In the genomic region with DNA sequence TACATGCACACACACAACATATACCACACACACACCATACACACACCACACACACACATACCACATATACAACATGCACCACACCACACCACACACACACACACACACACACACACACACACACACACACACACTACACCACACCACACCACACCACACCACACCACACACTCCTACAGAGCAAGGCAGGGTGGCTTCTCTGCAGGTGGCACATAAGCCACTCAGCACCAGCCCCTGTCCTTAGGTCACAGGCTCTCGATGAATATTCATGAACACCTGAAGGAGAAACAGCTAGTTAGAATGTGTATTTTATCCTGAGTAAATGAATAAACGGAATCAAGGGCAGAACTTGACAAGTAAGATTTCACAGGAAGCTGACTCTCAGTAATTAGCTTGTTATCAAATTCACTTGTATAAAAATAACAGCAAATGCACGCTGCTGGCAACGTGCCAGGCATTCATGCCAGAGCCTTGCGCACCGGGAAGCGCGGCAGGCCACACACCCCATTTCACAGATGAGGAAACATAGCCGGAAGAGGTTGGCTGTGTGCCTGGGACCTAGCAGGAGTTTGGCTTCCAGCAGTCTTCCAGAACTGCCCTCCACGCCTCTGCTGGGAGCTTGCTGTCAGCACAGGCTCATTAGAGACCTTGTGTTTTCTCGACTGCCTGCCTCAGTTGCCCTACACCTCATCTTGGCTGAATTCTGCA, we compare ENCODE assay signal across 9 mouse cellular contexts. TPM values are rescaled to one million over a fixed set of nuclear protein-coding genes. Genes with fewer than 3 reads are reported as not detected.
A peak's percentile ranks its signal among the peaks of the same experiment; 100 is the strongest.
DNase-seq lines count a peak whose midpoint lies in the region; ATAC-seq and TF ChIP-seq lines count a peak whose summit lies in the region.
"Had no signal": no experiment of that assay in that cellular context is flagged by ENCODE, and none has a peak within 500 bp of the region (broad histone marks: within the 10 kb centered on the region; RNA-seq: fewer than 3 reads in every experiment).

No protein-coding gene starts in this region.

- DNase-seq in MEL-GATA-1-ER (ENCODE audit: extremely low read depth, low read depth), result peak; percentile 52
- peak; percentile 75 for DNase-seq in adrenal gland, postnatal 14 days
- DNase-seq in frontal cortex, postnatal 36 days (ENCODE audit: low spot score in 2 of 2), result peak; percentile 42 to 46
- DNase-seq in layer of hippocampus, adult 9-11 months, result peak; percentile 74
- DNase-seq in stomach, postnatal 0 days (ENCODE audit: low spot score), result peak; percentile 83

- H3K9me3 ChIP-seq in hindbrain, embryonic 12.5 days (replicated peaks), result no peaks in the 10 kb centered on the region
- H3K9me3 ChIP-seq in stomach, postnatal 0 days (ENCODE audit: control insufficient read depth, low read length), result no peaks in the 10 kb centered on the region
- H3K9me3 ChIP-seq: limb, embryonic 13.5 days had no signal

- H3K4me2 ChIP-seq in hindbrain, embryonic 12.5 days (replicated peaks), result no peak overlapping the region
- H3K4me2 ChIP-seq in stomach, postnatal 0 days (replicated peaks; ENCODE audit: low read depth), result no peak overlapping the region
- H3K4me2 ChIP-seq: limb, embryonic 13.5 days had no signal

- no peak for TF ChIP-seq EP300 in stomach, postnatal 0 days (optimal IDR thresholded peaks at IDR 0.05)

- peak; percentile 55 for TF ChIP-seq CTCF in stomach, postnatal 0 days (IDR thresholded peaks at IDR 0.05; ENCODE audit: low read depth)

- H3K27ac ChIP-seq in hindbrain, embryonic 12.5 days, result no peak overlapping the region
- no peak overlapping the region for H3K27ac ChIP-seq in stomach, postnatal 0 days (replicated peaks)

- H3K4me3 ChIP-seq in hindbrain, embryonic 12.5 days, result no peak overlapping the region
- no peak overlapping the region for H3K4me3 ChIP-seq in stomach, postnatal 0 days (ENCODE audit: low read depth, low read length)
- H3K4me3 ChIP-seq: limb, embryonic 13.5 days had no signal

- peaks cover 32% of the 10 kb centered on the region for H3K4me1 ChIP-seq in hindbrain, embryonic 12.5 days
- 0 out of 2 replicates have a peak, but pooled peaks cover 3% of the 10 kb centered on the region for H3K4me1 ChIP-seq in stomach, postnatal 0 days (replicated peaks; ENCODE audit: control insufficient read depth, insufficient read depth)

- no peak overlapping the region for H3K9ac ChIP-seq in hindbrain, embryonic 12.5 days
- H3K9ac ChIP-seq in stomach, postnatal 0 days (ENCODE audit: low read length), result no peak overlapping the region
- H3K9ac ChIP-seq: limb, embryonic 13.5 days had no signal

- H3K27me3 ChIP-seq in hindbrain, embryonic 12.5 days, result peaks cover 2% of the 10 kb centered on the region; the same call in 1 of the 2 replicates
- H3K27me3 ChIP-seq in stomach, postnatal 0 days (ENCODE audit: control insufficient read depth, insufficient read depth, low read length), result no peaks in the 10 kb centered on the region
- H3K27me3 ChIP-seq: limb, embryonic 13.5 days had no signal

- no peaks in the 10 kb centered on the region for H3K36me3 ChIP-seq in hindbrain, embryonic 12.5 days
- H3K36me3 ChIP-seq in stomach, postnatal 0 days (ENCODE audit: control insufficient read depth, insufficient read depth, low read length), result no peaks in the 10 kb centered on the region
- H3K36me3 ChIP-seq: limb, embryonic 13.5 days had no signal

- 22% methylated on average over 11 of the region's 11 CpGs for WGBS in hindbrain, embryonic 12.5 days
- WGBS in stomach, postnatal 0 days, result 10% methylated on average over 11 of the region's 11 CpGs

- ATAC-seq in hindbrain, embryonic 12.5 days (ENCODE audit: low FRiP score), result peak; percentile 70
- ATAC-seq in megakaryocyte-erythroid progenitor cell, adult 5-6 weeks (replicated peaks; ENCODE audit: low FRiP score, low TSS enrichment, poor library complexity, severe bottlenecking), result peak; percentile 36
- ATAC-seq in stomach, postnatal 0 days (ENCODE audit: low FRiP score, low TSS enrichment), result peak; percentile 76
- no peak for ATAC-seq in erythroid progenitor cell, adult 5-6 weeks (replicated peaks; ENCODE audit: low FRiP score, poor library complexity, severe bottlenecking)

RNA-seq across cellular contexts. Expression of a gene that starts 54.8 kb away (rescaled TPM):
- 28.2 and 49.7 TPM in 2 replicates for total RNA-seq in adrenal gland, postnatal 14 days (2021)
- 9.8 and 10.4 TPM in 2 replicates for polyA plus RNA-seq in hindbrain, embryonic 12.5 days (2016; fragmentation: Nextera tagmentation; extraction: Ambion mirVana)
- total RNA-seq in megakaryocyte-erythroid progenitor cell, adult 5-6 weeks (2014; fragmentation: Nextera tagmentation), result 11.8 and 12.7 TPM in 2 replicates
- 4.3 and 6.5 TPM in 2 replicates for total RNA-seq in megakaryocyte-erythroid progenitor cell, adult 5-6 weeks (2017)
- 3.3 and 3.9 TPM in 2 replicates for polyA plus RNA-seq in stomach, postnatal 0 days (2015; fragmentation: Nextera tagmentation; extraction: Ambion mirVana)
- total RNA-seq in erythroid progenitor cell, adult 5-6 weeks (2015; ENCODE audit: low replicate concordance), result 13.4 and 14.1 TPM in 2 replicates
- total RNA-seq in erythroid progenitor cell, adult 5-6 weeks (2017; ENCODE audit: low replicate concordance), result 6.8 and 9.2 TPM in 2 replicates
